Mouse (Mus musculus) heart, embryonic 12.5 days (tissue): ENCODE results near the gene Dlec1. TPM values are rescaled to one million over a fixed set of nuclear protein-coding genes. Genes with fewer than 3 reads are reported as not detected.

ENCODE experiments used
- ATAC-seq: fragments of 200-750 bp; cut with Nextera tagmentation; 2 replicates; pipeline ENCODE4 v1.8.0; 2017; ENCODE audit warnings: moderate TSS enrichment, moderate library complexity; ENCODE audit not compliant: insufficient number of reproducible peaks, low FRiP score
- H3K27ac ChIP-seq: fragments of 300-500 bp; sonication (generic); 2 replicates; pipeline ENCODE4 v1.5.1; 2016; ENCODE audit warnings: mild to moderate bottlenecking, moderate library complexity; ENCODE audit not compliant: poor library complexity, severe bottlenecking
- H3K27me3 ChIP-seq: fragments of 300-500 bp; sonication (generic); replicated peaks from 2 replicates; pipeline ENCODE4 v1.6.1; 2016; ENCODE audit warnings: mild to moderate bottlenecking, moderate library complexity
- H3K36me3 ChIP-seq: fragments of 300-500 bp; sonication (generic); 2 replicates; pipeline ENCODE4 v1.6.1; 2016; ENCODE audit warnings: mild to moderate bottlenecking, moderate library complexity
- H3K4me1 ChIP-seq: fragments of 300-500 bp; sonication (generic); replicated peaks from 2 replicates; pipeline ENCODE4 v1.6.1; 2016; ENCODE audit warnings: mild to moderate bottlenecking
- H3K4me2 ChIP-seq: fragments of 300-500 bp; sonication (generic); 2 replicates; pipeline ENCODE4 v1.6.1; 2016; ENCODE audit warnings: mild to moderate bottlenecking, moderate library complexity
- H3K4me3 ChIP-seq: fragments of 300-500 bp; sonication (generic); 2 replicates; pipeline ENCODE4 v1.5.1; 2016; ENCODE audit warnings: mild to moderate bottlenecking
- H3K9ac ChIP-seq: fragments of 300-500 bp; sonication (generic); 2 replicates; pipeline ENCODE4 v1.6.1; 2016; ENCODE audit warnings: mild to moderate bottlenecking, moderate library complexity
- H3K9me3 ChIP-seq: fragments of 300-500 bp; sonication (generic); replicated peaks from 2 replicates; pipeline ENCODE4 v1.6.1; 2016; ENCODE audit warnings: mild to moderate bottlenecking, moderate library complexity
- WGBS: fragments of 180-500 bp; shearing (Covaris S2); methylation state at CpG from one replicate; pipeline ENCODE4 v1.1.7; 2016; 5-methylcytosine and 5-hydroxymethylcytosine counted together
- polyA plus RNA-seq: library from polyadenylated mRNA; unstranded; fragments of >200 nt; fragmentation: Nextera tagmentation; extraction: Ambion mirVana; gene quantifications from 2 replicates; pipeline ENCODE4 v1.2.1, GENCODE M21; 2016

Dlec1 gene
- polyA plus RNA-seq, 1 experiment from 2014 or later, result 0.49 TPM

DNA sequence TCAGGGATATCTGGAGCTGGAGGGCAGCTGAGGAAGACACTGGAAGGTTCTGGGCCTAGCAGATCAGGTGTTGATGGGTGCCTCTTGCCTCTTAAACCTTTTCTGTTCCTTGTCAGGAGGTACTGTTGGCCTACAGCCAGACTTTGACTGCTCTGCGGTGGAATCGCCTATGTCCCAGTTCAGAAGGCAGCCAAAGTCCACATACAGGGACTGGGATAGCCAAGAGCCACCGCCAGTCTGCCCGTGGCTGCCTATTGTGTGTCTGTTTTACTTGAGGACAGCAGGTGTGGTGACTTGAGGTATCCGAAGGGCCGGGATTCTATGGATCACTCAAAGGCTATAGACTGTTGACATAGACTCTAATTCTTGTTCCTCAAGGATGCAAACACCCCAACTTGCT lies 63.3 kb downstream of the Dlec1 start:
- no peak for ATAC-seq
- 83% methylated on average over 6 of the region's 6 CpGs for WGBS
- Histone ChIP-seq H3K4me2 (no peak overlapping the region), H3K9ac (no peak overlapping the region), H3K36me3 (no peaks in the 10 kb centered on the region), H3K4me1 (no peaks in the 10 kb centered on the region), H3K9me3 (0 out of 2 replicates have a peak, but pooled peaks cover 3% of the 10 kb centered on the region), H3K27me3 (no peaks in the 10 kb centered on the region), H3K27ac (no peak overlapping the region), H3K4me3 (no peak overlapping the region)

DNA sequence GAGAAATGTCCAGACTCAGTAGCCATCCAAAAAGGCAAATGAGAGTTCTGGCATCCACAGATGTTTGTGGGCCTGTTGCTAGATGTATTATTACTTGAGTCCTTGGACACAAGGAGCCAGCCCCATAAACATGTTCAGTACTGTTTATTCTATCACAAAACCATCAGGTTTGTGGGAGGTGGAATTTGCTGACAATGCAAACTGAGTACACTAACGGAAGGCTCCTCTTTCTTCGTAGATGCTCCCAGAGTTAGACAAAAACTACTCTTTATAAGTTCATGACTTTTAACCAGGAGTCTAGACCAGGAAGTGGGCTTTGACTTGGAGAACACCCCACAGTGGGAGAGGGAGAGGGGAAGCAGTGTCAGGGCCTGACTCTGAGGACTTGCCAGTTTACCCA lies 65.3 kb downstream of the Dlec1 start:
- 94% methylated on average over 2 of the region's 2 CpGs for WGBS

GRCm38 (mm10) chr9:119179292-119179691 lies 77.0 kb downstream of the Dlec1 start:
- no peak overlapping the region for H3K4me2 ChIP-seq
- no peak overlapping the region for H3K27ac ChIP-seq
- ATAC-seq, result no peak
- no peak overlapping the region for H3K9ac ChIP-seq
- H3K4me1 ChIP-seq, result peaks cover 13% of the 10 kb centered on the region; the same call in 1 of the 2 replicates
- WGBS, result 79% methylated on average over 11 of the region's 11 CpGs
- H3K9me3 ChIP-seq, result no peaks in the 10 kb centered on the region
- no peaks in the 10 kb centered on the region for H3K27me3 ChIP-seq
- no peak overlapping the region for H3K4me3 ChIP-seq
- no peaks in the 10 kb centered on the region for H3K36me3 ChIP-seq

More for the DNA sequence above, 65.3 kb downstream of the Dlec1 start:
- Histone ChIP-seq H3K4me1 (no peaks in the 10 kb centered on the region), H3K4me2 (no peak overlapping the region), H3K9ac (no peak overlapping the region), H3K27ac (no peak overlapping the region), H3K36me3 (no peaks in the 10 kb centered on the region), H3K9me3 (0 out of 2 replicates have a peak, but pooled peaks cover 3% of the 10 kb centered on the region), H3K4me3 (no peak overlapping the region), H3K27me3 (no peaks in the 10 kb centered on the region)
- no peak for ATAC-seq

GRCm38 (mm10) chr9:119181241-119181728 lies 79.0 kb downstream of the Dlec1 start:
- Histone ChIP-seq H3K36me3 (no peaks in the 10 kb centered on the region), H3K9ac (no peak overlapping the region), H3K4me1 (peaks cover 13% of the 10 kb centered on the region; the same call in 1 of the 2 replicates), H3K4me3 (no peak overlapping the region), H3K4me2 (no peak overlapping the region), H3K9me3 (no peaks in the 10 kb centered on the region), H3K27ac (no peak overlapping the region), H3K27me3 (no peaks in the 10 kb centered on the region)
- WGBS, result 33% methylated on average over 3 of the region's 3 CpGs
- ATAC-seq, result no peak

- Histone ChIP-seq H3K36me3 (no peaks in the 10 kb centered on the region), H3K4me1 (no peaks in the 10 kb centered on the region), H3K9me3 (no peaks in the 10 kb centered on the region), H3K4me3 (no peak overlapping the region), H3K4me2 (no peak overlapping the region), H3K27ac (no peak overlapping the region), H3K27me3 (no peaks in the 10 kb centered on the region; the same call in 1 of the 2 replicates), H3K9ac (no peak overlapping the region)
- ATAC-seq, result no peak
- WGBS, result 35% methylated on average over 11 of the region's 11 CpGs
Observed at GRCm38 (mm10) chr9:119192202-119192990, 90.1 kb downstream of the Dlec1 start.

Other genes starting within 250 kb of the Dlec1 start
- gene Ctdspl, start 176.0 kb upstream of the Dlec1 start, polyA plus RNA-seq, result 7.8 and 9.7 TPM in 2 replicates
- gene Vill, start 49.7 kb upstream of the Dlec1 start, polyA plus RNA-seq, result 14.3 and 15.3 TPM in 2 replicates
- gene Plcd1, start 9.0 kb upstream of the Dlec1 start, polyA plus RNA-seq, result 19.1 and 20.7 TPM in 2 replicates
- 0.35 and 0.78 TPM in 2 replicates for gene Acaa1b, start 54.6 kb downstream of the Dlec1 start, polyA plus RNA-seq
- not detected in 2 replicates for gene Gm47289, start 56.7 kb downstream of the Dlec1 start, polyA plus RNA-seq
- not detected in 2 replicates for gene Slc22a13, start 106.6 kb downstream of the Dlec1 start, polyA plus RNA-seq
- 13.5 and 14.9 TPM in 2 replicates for gene Oxsr1, start 219.9 kb downstream of the Dlec1 start, polyA plus RNA-seq
- gene Acaa1a, start 237.2 kb downstream of the Dlec1 start, polyA plus RNA-seq, result 82.6 and 85.6 TPM in 2 replicates
- gene Myd88, start 238.9 kb downstream of the Dlec1 start, polyA plus RNA-seq, result 10.8 and 12.7 TPM in 2 replicates